Mouse (Mus musculus): ENCODE results near the gene B4gat1.

DNA sequence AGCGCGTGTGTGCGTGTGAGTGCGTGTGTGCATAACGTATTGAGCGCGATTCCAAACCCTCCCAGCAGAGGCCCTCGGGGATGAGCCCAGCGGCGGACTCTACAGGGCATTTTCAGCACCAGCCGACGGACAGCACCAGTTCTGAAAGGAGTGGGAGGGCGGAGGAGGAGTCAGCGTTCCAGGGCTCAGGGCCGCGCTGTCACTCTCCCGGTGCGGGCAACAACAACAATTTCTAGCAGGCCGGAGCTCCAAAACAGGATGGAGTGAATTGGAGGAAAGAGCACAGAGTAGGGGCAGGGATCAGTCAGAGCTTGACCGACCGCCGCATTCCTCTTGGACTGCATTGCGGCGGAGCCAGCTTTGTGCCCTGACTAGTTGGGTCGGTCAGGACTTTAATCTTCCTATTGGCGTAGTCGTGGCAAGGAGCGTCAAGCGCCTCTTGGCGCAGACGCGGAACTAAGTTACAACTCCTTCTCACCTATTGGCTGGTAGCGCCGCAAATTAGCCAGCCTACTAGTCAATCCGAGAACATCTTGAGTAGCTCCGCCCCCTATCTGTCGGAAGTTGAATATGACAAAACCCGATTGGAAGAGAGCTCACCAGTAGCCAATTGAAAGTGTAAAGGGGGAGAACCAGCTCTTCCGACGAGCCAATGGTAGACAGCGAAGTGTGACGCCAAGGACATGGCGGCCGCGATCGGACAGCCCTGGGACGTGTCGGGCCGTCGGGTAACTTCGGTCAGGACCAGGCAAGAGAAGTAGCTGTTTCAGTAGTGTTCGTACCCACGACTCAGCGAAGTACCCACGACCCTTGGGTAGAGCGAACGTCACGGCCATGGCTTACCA, 49.5 kb downstream of the B4gat1 start, which contains the start of gene Yif1a:
- TF ChIP-seq CTCF (IDR thresholded peaks at IDR 0.05; ENCODE audit: low read depth) (peak; percentile 57), EP300 (IDR thresholded peaks at IDR 0.05; ENCODE audit: low read depth) (no peak; the same call in 1 of the 2 replicates)
